In genomic region chr10:8615452-8616025, GRCm38 (mm10) we compare ENCODE assay signal across 21 mouse cellular contexts.
DNase-seq lines count a peak whose midpoint lies in the region; ATAC-seq lines count a peak whose summit lies in the region.
"Had no signal": no experiment of that assay in that cellular context is flagged by ENCODE, and none has a peak within 500 bp of the region (broad histone marks: within the 10 kb centered on the region; RNA-seq: fewer than 3 reads in every experiment).

No protein-coding gene starts in this region.

- DNase-seq in forebrain, embryonic 14.5 days (ENCODE audit: low spot score), result peak; percentile 68
- DNase-seq in forebrain, embryonic 11.5 days (ENCODE audit: low spot score), result no peak
- DNase-seq in limb, embryonic 10.5 days (ENCODE audit: low spot score), result no peak
- DNase-seq in forelimb bud, embryonic 11.5 days (ENCODE audit: low read depth, low spot score), result peak; percentile 19
- DNase-seq: adrenal gland, postnatal 14 days; cerebellum, adult 18-20 months; cerebellum, adult 9-11 months; gastrocnemius, postnatal 10 days; heart, adult 2 months; heart, postnatal 14 days; kidney, adult 8-10 months had no signal

- H3K4me2 ChIP-seq in forebrain, embryonic 14.5 days (ENCODE audit: low read length), result no peak overlapping the region
- H3K4me2 ChIP-seq in forebrain, embryonic 11.5 days (ENCODE audit: low read depth, low read length, severe bottlenecking), result no peak overlapping the region
- H3K4me2 ChIP-seq in limb, embryonic 13.5 days (replicated peaks), result no peak overlapping the region
- H3K4me2 ChIP-seq in intestine, embryonic 16.5 days (ENCODE audit: low read depth, low read length), result no peak overlapping the region
- H3K4me2 ChIP-seq: heart, embryonic 11.5 days; heart, embryonic 15.5 days; hindbrain, embryonic 14.5 days; intestine, embryonic 15.5 days had no signal

- ATAC-seq in forebrain, embryonic 14.5 days, result peak; percentile 91
- ATAC-seq in forebrain, embryonic 11.5 days (replicated peaks; ENCODE audit: low FRiP score), result no peak
- ATAC-seq in limb, embryonic 13.5 days (ENCODE audit: low FRiP score, low read depth), result peak; percentile 67; the same call in 1 of the 2 replicates
- ATAC-seq in intestine, embryonic 16.5 days, result no peak
- ATAC-seq: activated CD4-positive, CD25-positive, alpha-beta regulatory T cell, adult 4 months; intestine, embryonic 15.5 days; Patski had no signal

- 65% methylated on average over 4 of the region's 4 CpGs for WGBS in forebrain, embryonic 14.5 days
- WGBS in forebrain, embryonic 11.5 days, result 87% methylated on average over 4 of the region's 4 CpGs
- 63% methylated on average over 4 of the region's 4 CpGs for WGBS in limb, embryonic 13.5 days
- 82% methylated on average over 4 of the region's 4 CpGs for WGBS in limb, embryonic 10.5 days
- 79% methylated on average over 4 of the region's 4 CpGs for WGBS in intestine, embryonic 16.5 days

- H3K4me1 ChIP-seq in forebrain, embryonic 14.5 days (ENCODE audit: control insufficient read depth, insufficient read depth, low read length), result no peaks in the 10 kb centered on the region
- no peaks in the 10 kb centered on the region for H3K4me1 ChIP-seq in forebrain, embryonic 11.5 days (replicated peaks; ENCODE audit: control insufficient read depth, insufficient read depth, low read length)
- no peaks in the 10 kb centered on the region for H3K4me1 ChIP-seq in limb, embryonic 13.5 days
- H3K4me1 ChIP-seq in limb, embryonic 10.5 days, result no peaks in the 10 kb centered on the region
- no peaks in the 10 kb centered on the region for H3K4me1 ChIP-seq in intestine, embryonic 16.5 days (ENCODE audit: control insufficient read depth, insufficient read depth, low read length)
- H3K4me1 ChIP-seq: heart, embryonic 15.5 days; hindbrain, embryonic 10.5 days; intestine, embryonic 15.5 days had no signal

- H3K27me3 ChIP-seq in forebrain, embryonic 14.5 days (replicated peaks; ENCODE audit: control insufficient read depth, insufficient read depth, low read length), result no peaks in the 10 kb centered on the region
- H3K27me3 ChIP-seq in forebrain, embryonic 11.5 days (ENCODE audit: control insufficient read depth, insufficient read depth, low read length), result no peaks in the 10 kb centered on the region
- no peaks in the 10 kb centered on the region for H3K27me3 ChIP-seq in limb, embryonic 13.5 days
- H3K27me3 ChIP-seq in limb, embryonic 10.5 days (ENCODE audit: low read depth, poor library complexity, severe bottlenecking), result no peaks in the 10 kb centered on the region
- H3K27me3 ChIP-seq in intestine, embryonic 16.5 days (replicated peaks; ENCODE audit: control insufficient read depth, insufficient read depth, low read length), result no peaks in the 10 kb centered on the region
- H3K27me3 ChIP-seq: CH12.LX; heart, embryonic 15.5 days; intestine, embryonic 15.5 days had no signal

- no peaks in the 10 kb centered on the region for H3K9me3 ChIP-seq in forebrain, embryonic 14.5 days (replicated peaks; ENCODE audit: control insufficient read depth, low read length)
- H3K9me3 ChIP-seq in forebrain, embryonic 11.5 days (ENCODE audit: control insufficient read depth, low read length), result no peaks in the 10 kb centered on the region
- H3K9me3 ChIP-seq in limb, embryonic 13.5 days, result no peaks in the 10 kb centered on the region
- H3K9me3 ChIP-seq in limb, embryonic 10.5 days (replicated peaks), result no peaks in the 10 kb centered on the region
- H3K9me3 ChIP-seq in intestine, embryonic 16.5 days (ENCODE audit: control insufficient read depth, low read length), result no peaks in the 10 kb centered on the region
- H3K9me3 ChIP-seq: heart, embryonic 15.5 days; hindbrain, embryonic 10.5 days; intestine, embryonic 15.5 days had no signal

- H3K27ac ChIP-seq in forebrain, embryonic 14.5 days (ENCODE audit: low read depth, low read length), result no peak overlapping the region
- H3K27ac ChIP-seq in forebrain, embryonic 11.5 days (ENCODE audit: low read depth, low read length), result no peak overlapping the region
- H3K27ac ChIP-seq in limb, embryonic 13.5 days, result no peak overlapping the region
- H3K27ac ChIP-seq in limb, embryonic 10.5 days, result no peak overlapping the region
- no peak overlapping the region for H3K27ac ChIP-seq in intestine, embryonic 16.5 days (ENCODE audit: low read length)
- H3K27ac ChIP-seq: heart, adult 2 months; heart, embryonic 15.5 days; hindbrain, embryonic 10.5 days; hindbrain, embryonic 14.5 days; intestine, embryonic 15.5 days had no signal

- H3K4me3 ChIP-seq in forebrain, embryonic 14.5 days (ENCODE audit: low read depth, low read length), result no peak overlapping the region
- no peak overlapping the region for H3K4me3 ChIP-seq in forebrain, embryonic 11.5 days (ENCODE audit: low read depth, low read length)
- H3K4me3 ChIP-seq in limb, embryonic 13.5 days, result no peak overlapping the region
- no peak overlapping the region for H3K4me3 ChIP-seq in limb, embryonic 10.5 days
- no peak overlapping the region for H3K4me3 ChIP-seq in intestine, embryonic 16.5 days (ENCODE audit: low read length)
- H3K4me3 ChIP-seq: heart, adult 2 months; heart, embryonic 15.5 days; hindbrain, embryonic 10.5 days; intestine, embryonic 15.5 days had no signal

- H3K36me3 ChIP-seq in forebrain, embryonic 14.5 days (ENCODE audit: control insufficient read depth, insufficient read depth, low read length), result no peaks in the 10 kb centered on the region
- H3K36me3 ChIP-seq in forebrain, embryonic 11.5 days (ENCODE audit: control insufficient read depth, insufficient read depth, low read length), result no peaks in the 10 kb centered on the region
- H3K36me3 ChIP-seq in limb, embryonic 13.5 days, result no peaks in the 10 kb centered on the region
- no peaks in the 10 kb centered on the region for H3K36me3 ChIP-seq in limb, embryonic 10.5 days
- H3K36me3 ChIP-seq in intestine, embryonic 16.5 days (ENCODE audit: control insufficient read depth, insufficient read depth, low read length), result no peaks in the 10 kb centered on the region
- H3K36me3 ChIP-seq: heart, embryonic 15.5 days; hindbrain, embryonic 10.5 days; intestine, embryonic 15.5 days had no signal

- no peak overlapping the region for H3K9ac ChIP-seq in forebrain, embryonic 14.5 days (ENCODE audit: low read length)
- H3K9ac ChIP-seq in forebrain, embryonic 11.5 days (ENCODE audit: low read length), result no peak overlapping the region
- H3K9ac ChIP-seq in limb, embryonic 13.5 days, result no peak overlapping the region
- H3K9ac ChIP-seq in intestine, embryonic 16.5 days (ENCODE audit: low read depth, low read length), result no peak overlapping the region
- H3K9ac ChIP-seq: heart, embryonic 15.5 days; hindbrain, embryonic 14.5 days; intestine, embryonic 15.5 days had no signal

Comparison
In these comparisons a context has a peak if more than half of its experiments do, and no peak if none do; other contexts are left out.
1. ATAC-seq: peak in forebrain, embryonic 14.5 days (single experiment) and limb, embryonic 13.5 days (single experiment); none in forebrain, embryonic 11.5 days (single experiment) and intestine, embryonic 16.5 days (single experiment).
2. DNase-seq: peak in forebrain, embryonic 14.5 days (single experiment) and forelimb bud, embryonic 11.5 days (single experiment); none in forebrain, embryonic 11.5 days (single experiment) and limb, embryonic 10.5 days (single experiment).